Comparison of ENCODE assay signal across 26 mouse cellular contexts in the genomic region with DNA sequence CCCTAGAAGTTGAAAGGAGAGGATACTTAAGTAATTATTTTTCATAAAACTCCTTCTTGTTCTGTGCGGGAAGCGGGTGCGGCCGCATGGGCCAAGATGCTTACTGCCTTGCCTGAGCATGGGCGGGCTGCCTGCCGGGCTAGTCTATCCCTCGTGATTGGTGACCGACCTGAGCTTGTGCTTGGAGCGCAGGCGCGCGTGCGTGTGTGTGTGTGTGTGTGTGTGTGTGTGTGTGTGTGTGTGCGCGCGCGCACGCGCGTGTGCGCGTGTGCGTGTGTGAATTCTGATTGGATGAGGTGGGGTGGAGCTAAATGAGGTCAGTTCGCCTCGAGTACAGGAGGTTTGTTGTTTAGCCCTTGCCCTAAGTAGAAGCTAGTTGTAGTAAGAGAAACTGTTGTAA. TPM values are rescaled to one million over a fixed set of nuclear protein-coding genes. Genes with fewer than 3 reads are reported as not detected.
DNase-seq lines count a peak whose midpoint lies in the region; ATAC-seq and TF ChIP-seq lines count a peak whose summit lies in the region.
"Had no signal": no experiment of that assay in that cellular context is flagged by ENCODE, and none has a peak within 500 bp of the region (broad histone marks: within the 10 kb centered on the region; RNA-seq: fewer than 3 reads in every experiment).

No protein-coding gene starts in this region.

- H3K4me3 ChIP-seq in gastrocnemius, adult 2 months, result no peak overlapping the region
- H3K4me3 ChIP-seq in intestine, embryonic 16.5 days (ENCODE audit: low read length), result no peak overlapping the region
- H3K4me3 ChIP-seq: embryonic facial prominence, embryonic 13.5 days; embryonic facial prominence, embryonic 15.5 days; erythroblast, embryonic 14.5 days; forebrain, embryonic 10.5 days; forebrain, embryonic 12.5 days had no signal

- no peaks in the 10 kb centered on the region for H3K36me3 ChIP-seq in intestine, embryonic 16.5 days (ENCODE audit: control insufficient read depth, insufficient read depth, low read length)

- no peak for ATAC-seq in intestine, embryonic 16.5 days
- ATAC-seq: activated CD4-positive, CD25-positive, alpha-beta regulatory T cell, adult 4 months; forebrain, embryonic 14.5 days; forebrain, embryonic 16.5 days; Patski had no signal

- no peak for TF ChIP-seq CTCF in gastrocnemius, adult 2 months (IDR thresholded peaks at IDR 0.05)

- H3K4me1 ChIP-seq in intestine, embryonic 16.5 days (ENCODE audit: control insufficient read depth, insufficient read depth, low read length), result no peaks in the 10 kb centered on the region
- H3K4me1 ChIP-seq: embryonic facial prominence, embryonic 13.5 days; embryonic facial prominence, embryonic 15.5 days; forebrain, embryonic 10.5 days; forebrain, embryonic 12.5 days had no signal

- no peak overlapping the region for H3K9ac ChIP-seq in intestine, embryonic 16.5 days (ENCODE audit: low read depth, low read length)
- H3K9ac ChIP-seq: embryonic facial prominence, embryonic 13.5 days; embryonic facial prominence, embryonic 15.5 days; forebrain, embryonic 12.5 days had no signal

- no peaks in the 10 kb centered on the region for H3K27me3 ChIP-seq in intestine, embryonic 16.5 days (replicated peaks; ENCODE audit: control insufficient read depth, insufficient read depth, low read length)
- H3K27me3 ChIP-seq: embryonic facial prominence, embryonic 13.5 days; embryonic facial prominence, embryonic 15.5 days; forebrain, embryonic 12.5 days; Patski had no signal

- no peak overlapping the region for H3K27ac ChIP-seq in gastrocnemius, adult 2 months
- H3K27ac ChIP-seq in intestine, embryonic 16.5 days (ENCODE audit: low read length), result no peak overlapping the region
- H3K27ac ChIP-seq: embryonic facial prominence, embryonic 13.5 days; embryonic facial prominence, embryonic 15.5 days; forebrain, embryonic 10.5 days; forebrain, embryonic 12.5 days had no signal

- no peaks in the 10 kb centered on the region for H3K9me3 ChIP-seq in intestine, embryonic 16.5 days (ENCODE audit: control insufficient read depth, low read length)
- H3K9me3 ChIP-seq: embryonic facial prominence, embryonic 13.5 days; embryonic facial prominence, embryonic 15.5 days; forebrain, embryonic 10.5 days; forebrain, embryonic 12.5 days; G1E had no signal

- intact Hi-C loops in gastrocnemius, adult 2 months (cut with DNase I), result no loop called here

- DNase-seq in gastrocnemius, adult 2 months, result peak; percentile 25
- no peak for DNase-seq in gastrocnemius, adult 8-10 months (ENCODE audit: low spot score in 2 of 2)
- DNase-seq in 3134 (ENCODE audit: extremely low read depth, insufficient read length, low spot score), result peak; percentile 7
- peak; percentile 78 for DNase-seq in ES-CJ7 (ENCODE audit: low read depth, low spot score)
- peak; percentile 73 for DNase-seq in R1 (ENCODE audit: low read depth, low spot score)
- no peak for DNase-seq in kidney, postnatal 10 days
- DNase-seq in lung, postnatal 10 days, result no peak
- DNase-seq: adrenal gland, adult 8-10 months; adrenal gland, postnatal 14 days; cerebellum, adult 11-12 months; cerebellum, adult 2 months; cerebellum, adult 9-10 months; cerebellum, postnatal 10 days; cerebellum, postnatal 36 days; embryo, embryonic 11 days had no signal

- H3K4me2 ChIP-seq in intestine, embryonic 16.5 days (ENCODE audit: low read depth, low read length), result no peak overlapping the region
- H3K4me2 ChIP-seq: embryonic facial prominence, embryonic 13.5 days; embryonic facial prominence, embryonic 15.5 days; forebrain, embryonic 12.5 days had no signal

- 97% methylated on average over 25 of the region's 25 CpGs for WGBS in intestine, embryonic 16.5 days

RNA-seq across cellular contexts. Expression of a gene that starts 48.2 kb away (rescaled TPM):
- 100 to 1,000 TPM; 272 to 301 TPM for total RNA-seq in gastrocnemius, adult 2 months (2021)
- 100 to 1,000 TPM; 283 to 320 (median 303) TPM for total RNA-seq in gastrocnemius, adult 8-10 months (2022)
- polyA plus RNA-seq in intestine, embryonic 16.5 days (2015; fragmentation: Nextera tagmentation; extraction: Ambion mirVana), result 52.9 and 54.1 TPM in 2 replicates

Comparison
In these comparisons a context has a peak if more than half of its experiments do, and no peak if none do; other contexts are left out.
1. DNase-seq: peak in gastrocnemius, adult 2 months (single experiment), 3134 (single experiment), ES-CJ7 (single experiment) and R1 (single experiment); none in gastrocnemius, adult 8-10 months (0 of 2), kidney, postnatal 10 days (single experiment) and lung, postnatal 10 days (single experiment).